Mouse (Mus musculus): Measurements from ENCODE around the gene Col25a1. TPM values are rescaled to one million over a fixed set of nuclear protein-coding genes. Genes with fewer than 3 reads are reported as not detected.

Gene Col25a1
- polyA plus RNA-seq, 1 experiment from 2014 or later = 14.3 TPM

- no peak for DNase-seq (ENCODE audit: low spot score)
- Histone ChIP-seq H3K36me3 (ENCODE audit: control insufficient read depth, insufficient read depth, low read length) (no peaks in the 10 kb centered on the region), H3K27ac (replicated peaks; ENCODE audit: low read depth, low read length) (no peak overlapping the region), H3K9ac (ENCODE audit: low read depth, low read length) (no peak overlapping the region), H3K27me3 (replicated peaks; ENCODE audit: control insufficient read depth, insufficient read depth, low read length) (no peaks in the 10 kb centered on the region), H3K4me1 (ENCODE audit: control insufficient read depth, insufficient read depth, low read length) (peaks cover 17% of the 10 kb centered on the region; the same call in 1 of the 2 replicates), H3K4me2 (ENCODE audit: low read depth, low read length) (no peak overlapping the region), H3K9me3 (ENCODE audit: control insufficient read depth, low read length) (no peaks in the 10 kb centered on the region), H3K4me3 (ENCODE audit: low read depth, low read length) (no peak overlapping the region)
- ATAC-seq (ENCODE audit: low read depth) = no peak
- 85% methylated on average over 5 of the region's 5 CpGs for WGBS
Measured at GRCm38 (mm10) chr3:130290672-130291071, 159.4 kb downstream of the Col25a1 start.

GRCm38 (mm10) chr3:130291926-130292325 lies 160.6 kb downstream of the Col25a1 start:
- Histone ChIP-seq H3K9ac (ENCODE audit: low read depth, low read length) (no peak overlapping the region), H3K27ac (replicated peaks; ENCODE audit: low read depth, low read length) (no peak overlapping the region), H3K36me3 (ENCODE audit: control insufficient read depth, insufficient read depth, low read length) (no peaks in the 10 kb centered on the region), H3K4me3 (ENCODE audit: low read depth, low read length) (no peak overlapping the region), H3K27me3 (replicated peaks; ENCODE audit: control insufficient read depth, insufficient read depth, low read length) (no peaks in the 10 kb centered on the region), H3K4me1 (ENCODE audit: control insufficient read depth, insufficient read depth, low read length) (peaks cover 17% of the 10 kb centered on the region; the same call in 1 of the 2 replicates), H3K4me2 (ENCODE audit: low read depth, low read length) (no peak overlapping the region), H3K9me3 (ENCODE audit: control insufficient read depth, low read length) (no peaks in the 10 kb centered on the region)
- no peak for ATAC-seq (ENCODE audit: low read depth)
- no peak for DNase-seq (ENCODE audit: low spot score)
- WGBS = 84% methylated on average over 5 of the region's 5 CpGs

- DNase-seq (ENCODE audit: low spot score) (no peak), ATAC-seq (ENCODE audit: low read depth) (no peak)
- WGBS = 63% methylated on average over 3 of the region's 3 CpGs
- no peak overlapping the region for H3K9ac ChIP-seq (ENCODE audit: low read depth, low read length)
- H3K4me1 ChIP-seq (ENCODE audit: control insufficient read depth, insufficient read depth, low read length) = peaks cover 8% of the 10 kb centered on the region
- H3K27ac ChIP-seq (replicated peaks; ENCODE audit: low read depth, low read length) = no peak overlapping the region
- no peaks in the 10 kb centered on the region for H3K27me3 ChIP-seq (replicated peaks; ENCODE audit: control insufficient read depth, insufficient read depth, low read length)
- H3K4me3 ChIP-seq (ENCODE audit: low read depth, low read length) = no peak overlapping the region
- no peaks in the 10 kb centered on the region for H3K9me3 ChIP-seq (ENCODE audit: control insufficient read depth, low read length)
- no peak overlapping the region for H3K4me2 ChIP-seq (ENCODE audit: low read depth, low read length)
- no peaks in the 10 kb centered on the region for H3K36me3 ChIP-seq (ENCODE audit: control insufficient read depth, insufficient read depth, low read length)
Measured at GRCm38 (mm10) chr3:130300530-130300929, 169.2 kb downstream of the Col25a1 start.

- Histone ChIP-seq H3K36me3 (ENCODE audit: control insufficient read depth, insufficient read depth, low read length) (no peaks in the 10 kb centered on the region), H3K4me1 (ENCODE audit: control insufficient read depth, insufficient read depth, low read length) (peaks cover 8% of the 10 kb centered on the region), H3K9me3 (ENCODE audit: control insufficient read depth, low read length) (no peaks in the 10 kb centered on the region), H3K27me3 (replicated peaks; ENCODE audit: control insufficient read depth, insufficient read depth, low read length) (no peaks in the 10 kb centered on the region), H3K27ac (replicated peaks; ENCODE audit: low read depth, low read length) (no peak overlapping the region), H3K9ac (ENCODE audit: low read depth, low read length) (no peak overlapping the region), H3K4me2 (ENCODE audit: low read depth, low read length) (peak overlapping the region; percentile 36), H3K4me3 (ENCODE audit: low read depth, low read length) (no peak overlapping the region)
- ATAC-seq (ENCODE audit: low read depth) = no peak
- DNase-seq (ENCODE audit: low spot score) = no peak
- WGBS = 27% methylated on average over 12 of the region's 12 CpGs
Measured at GRCm38 (mm10) chr3:130303597-130303996, 172.3 kb downstream of the Col25a1 start.

- ATAC-seq (ENCODE audit: low read depth) (no peak), DNase-seq (ENCODE audit: low spot score) (no peak)
- H3K9ac ChIP-seq (ENCODE audit: low read depth, low read length) = no peak overlapping the region
- no peak overlapping the region for H3K27ac ChIP-seq (replicated peaks; ENCODE audit: low read depth, low read length)
- WGBS = 71% methylated on average over 9 of the region's 9 CpGs
- peaks cover 11% of the 10 kb centered on the region for H3K4me1 ChIP-seq (ENCODE audit: control insufficient read depth, insufficient read depth, low read length)
- H3K27me3 ChIP-seq (replicated peaks; ENCODE audit: control insufficient read depth, insufficient read depth, low read length) = no peaks in the 10 kb centered on the region
- no peaks in the 10 kb centered on the region for H3K36me3 ChIP-seq (ENCODE audit: control insufficient read depth, insufficient read depth, low read length)
- no peak overlapping the region for H3K4me2 ChIP-seq (ENCODE audit: low read depth, low read length)
- H3K4me3 ChIP-seq (ENCODE audit: low read depth, low read length) = no peak overlapping the region
- H3K9me3 ChIP-seq (ENCODE audit: control insufficient read depth, low read length) = no peaks in the 10 kb centered on the region
Measured at GRCm38 (mm10) chr3:130304827-130305226, 173.5 kb downstream of the Col25a1 start.

GRCm38 (mm10) chr3:130305686-130306085 lies 174.4 kb downstream of the Col25a1 start:
- no peak overlapping the region for H3K4me2 ChIP-seq (ENCODE audit: low read depth, low read length)

GRCm38 (mm10) chr3:130309277-130309676 lies 178.0 kb downstream of the Col25a1 start:
- Histone ChIP-seq H3K27me3 (replicated peaks; ENCODE audit: control insufficient read depth, insufficient read depth, low read length) (no peaks in the 10 kb centered on the region; the same call in 1 of the 2 replicates), H3K4me2 (ENCODE audit: low read depth, low read length) (no peak overlapping the region), H3K27ac (replicated peaks; ENCODE audit: low read depth, low read length) (no peak overlapping the region), H3K4me1 (ENCODE audit: control insufficient read depth, insufficient read depth, low read length) (peaks cover 17% of the 10 kb centered on the region), H3K36me3 (ENCODE audit: control insufficient read depth, insufficient read depth, low read length) (no peaks in the 10 kb centered on the region), H3K9me3 (ENCODE audit: control insufficient read depth, low read length) (no peaks in the 10 kb centered on the region), H3K9ac (ENCODE audit: low read depth, low read length) (no peak overlapping the region), H3K4me3 (ENCODE audit: low read depth, low read length) (no peak overlapping the region)
- ATAC-seq (ENCODE audit: low read depth) (no peak), DNase-seq (ENCODE audit: low spot score) (no peak)
- WGBS = 59% methylated on average over 4 of the region's 4 CpGs

More at GRCm38 (mm10) chr3:130305686-130306085, 174.4 kb downstream of the Col25a1 start:
- no peak overlapping the region for H3K4me3 ChIP-seq (ENCODE audit: low read depth, low read length)
- H3K27ac ChIP-seq (replicated peaks; ENCODE audit: low read depth, low read length) = no peak overlapping the region
- DNase-seq (ENCODE audit: low spot score) (no peak), ATAC-seq (ENCODE audit: low read depth) (no peak)
- no peaks in the 10 kb centered on the region for H3K36me3 ChIP-seq (ENCODE audit: control insufficient read depth, insufficient read depth, low read length)
- H3K27me3 ChIP-seq (replicated peaks; ENCODE audit: control insufficient read depth, insufficient read depth, low read length) = no peaks in the 10 kb centered on the region
- H3K9ac ChIP-seq (ENCODE audit: low read depth, low read length) = no peak overlapping the region
- H3K4me1 ChIP-seq (ENCODE audit: control insufficient read depth, insufficient read depth, low read length) = peaks cover 19% of the 10 kb centered on the region
- WGBS = 48% methylated on average over 9 of the region's 9 CpGs
- H3K9me3 ChIP-seq (ENCODE audit: control insufficient read depth, low read length) = no peaks in the 10 kb centered on the region

GRCm38 (mm10) chr3:130310694-130311305 lies 179.5 kb downstream of the Col25a1 start:
- ATAC-seq (ENCODE audit: low read depth) (peak; percentile 80; the same call in 1 of the 2 replicates), DNase-seq (ENCODE audit: low spot score) (peak; percentile 85)
- no peak overlapping the region for H3K27ac ChIP-seq (replicated peaks; ENCODE audit: low read depth, low read length)
- no peak overlapping the region for H3K4me2 ChIP-seq (ENCODE audit: low read depth, low read length)
- H3K9ac ChIP-seq (ENCODE audit: low read depth, low read length) = no peak overlapping the region
- 44% methylated on average over 14 of the region's 14 CpGs for WGBS
- H3K27me3 ChIP-seq (replicated peaks; ENCODE audit: control insufficient read depth, insufficient read depth, low read length) = no peaks in the 10 kb centered on the region; the same call in 1 of the 2 replicates
- no peak overlapping the region for H3K4me3 ChIP-seq (ENCODE audit: low read depth, low read length)
- H3K4me1 ChIP-seq (ENCODE audit: control insufficient read depth, insufficient read depth, low read length) = peaks cover 23% of the 10 kb centered on the region
- H3K9me3 ChIP-seq (ENCODE audit: control insufficient read depth, low read length) = no peaks in the 10 kb centered on the region
- H3K36me3 ChIP-seq (ENCODE audit: control insufficient read depth, insufficient read depth, low read length) = no peaks in the 10 kb centered on the region

- no peaks in the 10 kb centered on the region for H3K36me3 ChIP-seq (ENCODE audit: control insufficient read depth, insufficient read depth, low read length)
- no peak overlapping the region for H3K27ac ChIP-seq (replicated peaks; ENCODE audit: low read depth, low read length)
- no peak for ATAC-seq (ENCODE audit: low read depth)
- DNase-seq (ENCODE audit: low spot score) = no peak
- no peak overlapping the region for H3K9ac ChIP-seq (ENCODE audit: low read depth, low read length)
- H3K4me1 ChIP-seq (ENCODE audit: control insufficient read depth, insufficient read depth, low read length) = peaks cover 34% of the 10 kb centered on the region
- no peak overlapping the region for H3K4me2 ChIP-seq (ENCODE audit: low read depth, low read length)
- no peak overlapping the region for H3K4me3 ChIP-seq (ENCODE audit: low read depth, low read length)
- no peaks in the 10 kb centered on the region; the same call in 1 of the 2 replicates for H3K27me3 ChIP-seq (replicated peaks; ENCODE audit: control insufficient read depth, insufficient read depth, low read length)
- no peaks in the 10 kb centered on the region for H3K9me3 ChIP-seq (ENCODE audit: control insufficient read depth, low read length)
- WGBS = 67% methylated on average over 6 of the region's 6 CpGs
Measured at GRCm38 (mm10) chr3:130313246-130313645, 181.9 kb downstream of the Col25a1 start.

All from embryonic facial prominence, embryonic 14.5 days (tissue).